Mouse (Mus musculus): Measurements from ENCODE around the gene Acbd3. TPM values are rescaled to one million over a fixed set of nuclear protein-coding genes. Genes with fewer than 3 reads are reported as not detected.

Acbd3 gene
- polyA plus RNA-seq, 1 experiment from 2014 or later: 23.1 TPM

- Histone ChIP-seq H3K4me2 (ENCODE audit: low read depth) (no peak overlapping the region), H3K9me3 (ENCODE audit: control insufficient read depth, low read length) (0 out of 2 replicates have a peak, but pooled peaks cover 1% of the 10 kb centered on the region), H3K4me3 (ENCODE audit: low read depth, low read length) (no peak overlapping the region), H3K4me1 (ENCODE audit: control insufficient read depth, insufficient read depth, low read length) (no peaks in the 10 kb centered on the region), H3K27ac (ENCODE audit: low read depth, low read length) (0 out of 2 replicates have a peak overlapping the region, but pooled peaks have one; percentile 34), H3K9ac (ENCODE audit: low read length) (peak overlapping the region; percentile 10; the same call in 1 of the 2 replicates), H3K36me3 (ENCODE audit: control insufficient read depth, insufficient read depth, low read length) (no peaks in the 10 kb centered on the region), H3K27me3 (ENCODE audit: control insufficient read depth, insufficient read depth, low read length) (no peaks in the 10 kb centered on the region)
- ATAC-seq (ENCODE audit: insufficient read depth, low FRiP score, low TSS enrichment) (no peak), DNase-seq (ENCODE audit: low spot score) (no peak)
- WGBS: 71% methylated on average over 9 of the region's 9 CpGs
Measured at GRCm38 (mm10) chr1:180782906-180783579, 57.2 kb downstream of the Acbd3 start.

- H3K4me2 ChIP-seq (ENCODE audit: low read depth): no peak overlapping the region
- 0 out of 2 replicates have a peak, but pooled peaks cover 2% of the 10 kb centered on the region for H3K9me3 ChIP-seq (ENCODE audit: control insufficient read depth, low read length)
- H3K4me1 ChIP-seq (ENCODE audit: control insufficient read depth, insufficient read depth, low read length): no peaks in the 10 kb centered on the region
- H3K36me3 ChIP-seq (ENCODE audit: control insufficient read depth, insufficient read depth, low read length): no peaks in the 10 kb centered on the region
- no peak overlapping the region for H3K27ac ChIP-seq (ENCODE audit: low read depth, low read length)
- H3K4me3 ChIP-seq (ENCODE audit: low read depth, low read length): no peak overlapping the region
- H3K9ac ChIP-seq (ENCODE audit: low read length): peak overlapping the region; percentile 10; the same call in 1 of the 2 replicates
- no peak for DNase-seq (ENCODE audit: low spot score)
- H3K27me3 ChIP-seq (ENCODE audit: control insufficient read depth, insufficient read depth, low read length): no peaks in the 10 kb centered on the region
- ATAC-seq (ENCODE audit: insufficient read depth, low FRiP score, low TSS enrichment): no peak
- WGBS: 28% methylated on average over 3 of the region's 3 CpGs
Measured at GRCm38 (mm10) chr1:180783580-180783928, 57.7 kb downstream of the Acbd3 start.

- peaks cover 5% of the 10 kb centered on the region; the same call in 1 of the 2 replicates for H3K4me1 ChIP-seq (ENCODE audit: control insufficient read depth, insufficient read depth, low read length)
- no peak overlapping the region for H3K9ac ChIP-seq (ENCODE audit: low read length)
- H3K4me2 ChIP-seq (ENCODE audit: low read depth): no peak overlapping the region
- 0 out of 2 replicates have a peak, but pooled peaks cover 2% of the 10 kb centered on the region for H3K9me3 ChIP-seq (ENCODE audit: control insufficient read depth, low read length)
- H3K27me3 ChIP-seq (ENCODE audit: control insufficient read depth, insufficient read depth, low read length): no peaks in the 10 kb centered on the region
- H3K27ac ChIP-seq (ENCODE audit: low read depth, low read length): no peak overlapping the region
- no peak for ATAC-seq (ENCODE audit: insufficient read depth, low FRiP score, low TSS enrichment)
- H3K36me3 ChIP-seq (ENCODE audit: control insufficient read depth, insufficient read depth, low read length): no peaks in the 10 kb centered on the region
- DNase-seq (ENCODE audit: low spot score): no peak
- H3K4me3 ChIP-seq (ENCODE audit: low read depth, low read length): no peak overlapping the region
- WGBS: 89% methylated on average over 14 of the region's 14 CpGs
Measured at GRCm38 (mm10) chr1:180791821-180792480, 66.1 kb downstream of the Acbd3 start.

DNA sequence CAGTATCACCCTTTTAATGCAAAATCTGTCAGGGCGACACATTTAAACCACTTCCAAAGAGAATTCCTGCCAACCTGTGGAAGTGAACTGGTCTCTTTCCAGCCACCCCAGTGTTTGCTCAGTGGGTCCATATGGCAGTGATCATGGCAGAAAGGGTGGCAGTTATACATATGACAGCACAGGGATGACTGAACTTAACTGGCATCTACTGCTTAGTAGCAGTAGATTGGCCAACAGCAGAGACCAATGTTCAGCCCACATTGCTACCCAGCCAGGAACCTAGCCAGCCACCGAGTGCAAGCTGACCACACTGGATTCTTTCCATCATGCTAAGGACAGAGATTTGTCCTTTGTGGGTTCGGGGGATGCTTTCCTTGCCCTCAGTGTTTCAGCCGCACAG lies 67.0 kb downstream of the Acbd3 start:
- ATAC-seq (ENCODE audit: insufficient read depth, low FRiP score, low TSS enrichment) (no peak), DNase-seq (ENCODE audit: low spot score) (no peak)
- H3K27ac ChIP-seq (ENCODE audit: low read depth, low read length): no peak overlapping the region
- no peak overlapping the region for H3K4me2 ChIP-seq (ENCODE audit: low read depth)
- H3K27me3 ChIP-seq (ENCODE audit: control insufficient read depth, insufficient read depth, low read length): no peaks in the 10 kb centered on the region
- H3K4me1 ChIP-seq (ENCODE audit: control insufficient read depth, insufficient read depth, low read length): peaks cover 5% of the 10 kb centered on the region; the same call in 1 of the 2 replicates
- H3K36me3 ChIP-seq (ENCODE audit: control insufficient read depth, insufficient read depth, low read length): no peaks in the 10 kb centered on the region
- no peak overlapping the region for H3K4me3 ChIP-seq (ENCODE audit: low read depth, low read length)
- WGBS: 85% methylated on average over 4 of the region's 4 CpGs
- H3K9ac ChIP-seq (ENCODE audit: low read length): no peak overlapping the region
- H3K9me3 ChIP-seq (ENCODE audit: control insufficient read depth, low read length): 0 out of 2 replicates have a peak, but pooled peaks cover 2% of the 10 kb centered on the region

DNA sequence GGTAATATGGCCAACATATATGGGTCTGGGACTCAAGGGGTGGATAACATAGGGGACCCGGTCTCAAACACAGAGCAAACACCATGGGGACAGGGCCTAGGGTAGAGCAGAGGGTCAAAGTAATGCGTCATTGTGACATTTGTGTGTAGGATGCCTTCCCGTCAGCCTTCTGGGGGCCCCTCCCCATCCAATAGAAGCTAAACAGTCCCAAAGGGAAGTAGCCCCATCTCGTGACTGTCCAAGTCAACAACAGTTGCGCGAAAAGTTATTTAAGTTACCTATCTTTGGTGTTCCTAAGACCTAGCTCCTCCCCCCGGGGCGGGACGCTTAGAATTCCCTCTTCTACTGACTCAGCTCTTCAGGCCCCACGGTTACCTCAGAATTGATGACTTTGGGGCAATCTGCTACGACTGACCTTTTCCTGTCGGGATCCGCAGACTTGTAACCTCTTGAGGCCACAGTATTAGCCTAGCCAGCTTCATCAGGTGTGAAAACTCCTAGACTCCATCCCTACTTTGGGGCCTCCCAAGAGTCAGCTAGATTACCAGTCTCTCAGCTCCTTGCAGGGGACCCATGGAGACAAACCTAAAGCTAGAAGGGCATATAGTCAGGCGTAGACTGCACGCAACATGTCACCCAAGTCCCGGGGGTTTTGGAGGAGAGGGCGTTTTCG lies 67.7 kb downstream of the Acbd3 start:
- DNase-seq (ENCODE audit: low spot score) (peak; percentile 28), ATAC-seq (ENCODE audit: insufficient read depth, low FRiP score, low TSS enrichment) (peak; percentile 35)
- Histone ChIP-seq H3K9me3 (ENCODE audit: control insufficient read depth, low read length) (no peaks in the 10 kb centered on the region), H3K27me3 (ENCODE audit: control insufficient read depth, insufficient read depth, low read length) (no peaks in the 10 kb centered on the region), H3K4me3 (ENCODE audit: low read depth, low read length) (peak overlapping the region; percentile 34), H3K36me3 (ENCODE audit: control insufficient read depth, insufficient read depth, low read length) (no peaks in the 10 kb centered on the region), H3K4me1 (ENCODE audit: control insufficient read depth, insufficient read depth, low read length) (peaks cover 5% of the 10 kb centered on the region; the same call in 1 of the 2 replicates), H3K9ac (ENCODE audit: low read length) (peak overlapping the region; percentile 53), H3K27ac (ENCODE audit: low read depth, low read length) (no peak overlapping the region), H3K4me2 (ENCODE audit: low read depth) (peak overlapping the region; percentile 77)
- WGBS: 9% methylated on average over 18 of the region's 18 CpGs

GRCm38 (mm10) chr1:180794170-180794569 lies 68.3 kb downstream of the Acbd3 start:
- Histone ChIP-seq H3K27ac (ENCODE audit: low read depth, low read length) (no peak overlapping the region), H3K9ac (ENCODE audit: low read length) (peak overlapping the region; percentile 53), H3K9me3 (ENCODE audit: control insufficient read depth, low read length) (no peaks in the 10 kb centered on the region), H3K4me3 (ENCODE audit: low read depth, low read length) (peak overlapping the region; percentile 34), H3K4me1 (ENCODE audit: control insufficient read depth, insufficient read depth, low read length) (peaks cover 5% of the 10 kb centered on the region; the same call in 1 of the 2 replicates), H3K27me3 (ENCODE audit: control insufficient read depth, insufficient read depth, low read length) (no peaks in the 10 kb centered on the region), H3K4me2 (ENCODE audit: low read depth) (peak overlapping the region; percentile 77), H3K36me3 (ENCODE audit: control insufficient read depth, insufficient read depth, low read length) (no peaks in the 10 kb centered on the region)
- DNase-seq (ENCODE audit: low spot score) (peak; percentile 73), ATAC-seq (ENCODE audit: insufficient read depth, low FRiP score, low TSS enrichment) (peak; percentile 60)
- WGBS: 1% methylated on average over 21 of the region's 21 CpGs

DNA sequence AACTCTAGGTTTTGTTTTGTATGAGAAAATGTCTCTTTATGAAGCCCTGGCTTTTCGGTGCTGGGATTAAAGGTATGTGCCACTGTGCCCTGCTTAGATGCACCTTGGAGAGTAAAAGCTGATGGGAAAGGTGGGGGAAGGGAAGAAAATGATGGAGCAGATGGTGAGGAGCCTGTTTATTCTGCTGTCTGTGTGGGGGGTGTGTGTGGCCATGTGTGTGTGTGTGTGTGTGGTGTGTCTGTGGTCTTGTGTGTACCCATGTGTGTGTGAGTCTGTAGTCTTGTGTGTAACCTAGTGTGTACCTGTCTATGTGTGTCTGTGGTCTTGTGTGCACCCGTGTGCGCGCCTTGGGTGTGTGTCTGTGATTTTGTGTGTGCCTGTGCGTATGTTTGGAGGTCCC lies 72.8 kb downstream of the Acbd3 start:
- 95% methylated on average over 5 of the region's 5 CpGs for WGBS
- DNase-seq (ENCODE audit: low spot score) (no peak), ATAC-seq (ENCODE audit: insufficient read depth, low FRiP score, low TSS enrichment) (no peak)
- Histone ChIP-seq H3K4me3 (ENCODE audit: low read depth, low read length) (no peak overlapping the region), H3K4me1 (ENCODE audit: control insufficient read depth, insufficient read depth, low read length) (peaks cover 5% of the 10 kb centered on the region; the same call in 1 of the 2 replicates), H3K9me3 (ENCODE audit: control insufficient read depth, low read length) (no peaks in the 10 kb centered on the region), H3K4me2 (ENCODE audit: low read depth) (no peak overlapping the region), H3K36me3 (ENCODE audit: control insufficient read depth, insufficient read depth, low read length) (peaks cover 4% of the 10 kb centered on the region; the same call in 1 of the 2 replicates), H3K27ac (ENCODE audit: low read depth, low read length) (no peak overlapping the region), H3K9ac (ENCODE audit: low read length) (no peak overlapping the region), H3K27me3 (ENCODE audit: control insufficient read depth, insufficient read depth, low read length) (no peaks in the 10 kb centered on the region)

DNA sequence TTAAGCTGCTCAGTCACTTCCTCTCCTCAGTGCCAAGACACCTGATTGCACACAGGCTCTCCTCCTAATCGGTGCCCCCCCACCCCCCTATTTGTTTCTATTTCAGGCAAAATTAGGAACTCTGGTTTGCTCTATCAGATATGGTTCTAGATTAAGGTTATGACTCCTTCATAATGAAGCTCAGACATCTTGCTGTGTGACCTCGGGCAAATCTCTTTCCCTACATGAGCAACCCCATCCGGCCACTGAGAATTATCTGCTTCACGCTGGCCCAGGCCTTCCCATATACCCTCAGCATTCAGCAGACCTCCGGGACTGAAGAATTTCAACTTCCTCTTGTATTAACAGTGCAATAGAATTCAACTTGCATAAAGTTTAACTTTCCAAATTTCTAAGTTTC lies 73.4 kb downstream of the Acbd3 start:
- ATAC-seq (ENCODE audit: insufficient read depth, low FRiP score, low TSS enrichment) (no peak), DNase-seq (ENCODE audit: low spot score) (no peak)
- peaks cover 3% of the 10 kb centered on the region; the same call in 1 of the 2 replicates for H3K4me1 ChIP-seq (ENCODE audit: control insufficient read depth, insufficient read depth, low read length)
- H3K4me3 ChIP-seq (ENCODE audit: low read depth, low read length): no peak overlapping the region
- no peaks in the 10 kb centered on the region for H3K9me3 ChIP-seq (ENCODE audit: control insufficient read depth, low read length)
- H3K36me3 ChIP-seq (ENCODE audit: control insufficient read depth, insufficient read depth, low read length): peaks cover 9% of the 10 kb centered on the region
- H3K9ac ChIP-seq (ENCODE audit: low read length): no peak overlapping the region
- H3K4me2 ChIP-seq (ENCODE audit: low read depth): no peak overlapping the region
- no peak overlapping the region for H3K27ac ChIP-seq (ENCODE audit: low read depth, low read length)
- no peaks in the 10 kb centered on the region for H3K27me3 ChIP-seq (ENCODE audit: control insufficient read depth, insufficient read depth, low read length)
- 91% methylated on average over 5 of the region's 5 CpGs for WGBS

All from neural tube, embryonic 11.5 days (tissue).